Mouse (Mus musculus) midbrain, embryonic 12.5 days (tissue): Measurements from ENCODE around the gene Gm10282. TPM values are rescaled to one million over a fixed set of nuclear protein-coding genes. Genes with fewer than 3 reads are reported as not detected.

Experiments
- ATAC-seq: fragments of 200-750 bp; cut with Nextera tagmentation; 2 replicates; pipeline ENCODE4 v1.8.0; 2017; ENCODE audit warnings: low read depth, moderate TSS enrichment, moderate library complexity; ENCODE audit not compliant: low FRiP score
- H3K27ac ChIP-seq: fragments of 300-500 bp; sonication (generic); replicated peaks from 2 replicates; pipeline ENCODE4 v1.5.1; 2016; ENCODE audit warnings: mild to moderate bottlenecking
- H3K27me3 ChIP-seq: fragments of 300-500 bp; sonication (generic); 2 replicates; pipeline ENCODE4 v1.6.1; 2016; ENCODE audit warnings: mild to moderate bottlenecking
- H3K36me3 ChIP-seq: fragments of 300-500 bp; sonication (generic); 2 replicates; pipeline ENCODE4 v1.6.1; 2016
- H3K4me1 ChIP-seq: fragments of 300-500 bp; sonication (generic); 2 replicates; pipeline ENCODE4 v1.6.1; 2016
- H3K4me2 ChIP-seq: fragments of 300-500 bp; sonication (generic); replicated peaks from 2 replicates; pipeline ENCODE4 v1.6.1; 2016; ENCODE audit warnings: mild to moderate bottlenecking, moderate library complexity
- H3K4me3 ChIP-seq: fragments of 300-500 bp; sonication (generic); 2 replicates; pipeline ENCODE4 v1.5.1; 2016; ENCODE audit warnings: mild to moderate bottlenecking
- H3K9ac ChIP-seq: fragments of 300-500 bp; sonication (generic); replicated peaks from 2 replicates; pipeline ENCODE4 v1.6.1; 2016; ENCODE audit warnings: mild to moderate bottlenecking, moderate library complexity
- H3K9me3 ChIP-seq: fragments of 300-500 bp; sonication (generic); 2 replicates; pipeline ENCODE4 v1.6.1; 2016; ENCODE audit warnings: mild to moderate bottlenecking
- WGBS: fragments of 180-500 bp; shearing (Covaris S2); methylation state at CpG from one replicate; pipeline ENCODE4 v1.1.7; 2016; 5-methylcytosine and 5-hydroxymethylcytosine counted together
- polyA plus RNA-seq: library from polyadenylated mRNA; unstranded; fragments of >200 nt; fragmentation: Nextera tagmentation; extraction: Ambion mirVana; gene quantifications from 2 replicates; pipeline ENCODE4 v1.2.1, GENCODE M21; 2016

Gene Gm10282
- polyA plus RNA-seq: 25.7 and 32.3 TPM in 2 replicates

- no peak within 1 kb of the TSS for H3K4me3 ChIP-seq
- 80% methylated on average over 16 of the region's 16 CpGs for WGBS
- H3K4me2 ChIP-seq: no peak within 1 kb of the TSS
- no peak within 1 kb of the TSS for H3K27ac ChIP-seq
- H3K36me3 ChIP-seq: no peaks in the 10 kb centered on the region
- H3K4me1 ChIP-seq: 0 out of 2 replicates have a peak, but pooled peaks cover 4% of the 10 kb centered on the region
- no peak for ATAC-seq
- H3K9ac ChIP-seq: no peak within 1 kb of the TSS
- H3K9me3 ChIP-seq: no peaks in the 10 kb centered on the region
- no peaks in the 10 kb centered on the region for H3K27me3 ChIP-seq
Measured at GRCm38 (mm10) chr8:72305210-72305905, at the start of gene Gm10282. Gene Gm10282 (minus strand): TSS chr8:72305260.

DNA sequence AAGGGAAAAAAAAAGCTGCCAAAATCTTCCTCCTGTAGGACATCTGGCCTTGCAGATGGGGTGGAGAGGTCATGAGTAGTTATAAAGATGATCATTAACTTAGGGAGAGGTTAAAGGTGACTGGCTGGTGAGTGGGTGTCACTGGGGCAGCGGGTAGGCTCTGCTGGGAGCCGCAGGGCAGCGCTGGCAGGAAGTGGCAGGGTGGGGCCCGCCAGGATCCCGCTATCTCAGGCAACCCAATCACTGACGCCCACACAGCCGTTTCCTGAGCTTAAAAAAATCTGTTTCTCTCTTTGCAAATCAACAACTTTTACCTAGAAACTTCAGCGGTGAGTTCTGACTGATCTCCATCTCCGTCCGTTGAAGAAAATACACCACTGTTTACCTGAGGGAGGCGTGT, 49.2 kb upstream of the Gm10282 start:
- no peaks in the 10 kb centered on the region for H3K9me3 ChIP-seq
- no peak overlapping the region for H3K4me2 ChIP-seq
- H3K27me3 ChIP-seq: no peaks in the 10 kb centered on the region
- H3K9ac ChIP-seq: no peak overlapping the region
- H3K27ac ChIP-seq: no peak overlapping the region
- ATAC-seq: no peak
- 91% methylated on average over 11 of the region's 11 CpGs for WGBS
- no peak overlapping the region for H3K4me3 ChIP-seq
- no peaks in the 10 kb centered on the region for H3K4me1 ChIP-seq
- H3K36me3 ChIP-seq: peaks cover 79% of the 10 kb centered on the region

- peaks cover 73% of the 10 kb centered on the region for H3K36me3 ChIP-seq
- H3K9me3 ChIP-seq: no peaks in the 10 kb centered on the region
- H3K4me2 ChIP-seq: no peak overlapping the region
- H3K9ac ChIP-seq: no peak overlapping the region
- H3K27me3 ChIP-seq: no peaks in the 10 kb centered on the region
- H3K4me3 ChIP-seq: no peak overlapping the region
- H3K4me1 ChIP-seq: no peaks in the 10 kb centered on the region
- no peak overlapping the region for H3K27ac ChIP-seq
- ATAC-seq: no peak
- 93% methylated on average over 7 of the region's 7 CpGs for WGBS
Measured at GRCm38 (mm10) chr8:72353700-72354045, 48.6 kb upstream of the Gm10282 start.

- Histone ChIP-seq H3K4me3 (no peak overlapping the region), H3K27ac (no peak overlapping the region), H3K27me3 (no peaks in the 10 kb centered on the region), H3K9me3 (no peaks in the 10 kb centered on the region), H3K4me2 (no peak overlapping the region), H3K4me1 (no peaks in the 10 kb centered on the region), H3K36me3 (peaks cover 72% of the 10 kb centered on the region), H3K9ac (no peak overlapping the region)
- WGBS: 83% methylated on average over 8 of the region's 8 CpGs
- ATAC-seq: no peak
Measured at GRCm38 (mm10) chr8:72352951-72353699, 48.1 kb upstream of the Gm10282 start.

- no peak overlapping the region for H3K27ac ChIP-seq
- 89% methylated on average over 7 of the region's 7 CpGs for WGBS
- no peak overlapping the region for H3K4me3 ChIP-seq
- no peak overlapping the region for H3K9ac ChIP-seq
- no peak overlapping the region for H3K4me2 ChIP-seq
- H3K36me3 ChIP-seq: peaks cover 65% of the 10 kb centered on the region
- H3K4me1 ChIP-seq: no peaks in the 10 kb centered on the region
- ATAC-seq: no peak
- H3K27me3 ChIP-seq: no peaks in the 10 kb centered on the region
- H3K9me3 ChIP-seq: no peaks in the 10 kb centered on the region
Measured at GRCm38 (mm10) chr8:72351405-72352005, 46.4 kb upstream of the Gm10282 start.

DNA sequence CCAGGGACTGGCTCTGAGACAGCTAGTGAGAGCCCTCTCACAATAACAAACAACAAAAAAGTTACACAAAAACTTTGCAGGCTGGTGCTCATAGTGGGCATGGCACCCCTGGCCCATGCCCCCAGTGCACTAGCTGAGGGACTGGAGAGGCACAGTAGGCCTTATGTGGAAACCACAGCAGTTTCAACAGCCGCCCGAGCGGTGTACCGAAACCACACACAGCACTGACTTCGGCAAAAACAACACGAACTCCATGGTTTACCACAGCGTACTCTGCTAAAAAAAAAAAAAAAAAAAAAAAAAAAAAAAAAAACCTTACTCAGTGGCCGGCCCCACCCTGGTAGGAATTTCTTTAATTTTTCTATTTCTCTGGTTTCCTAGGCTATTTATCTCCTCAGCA, 45.7 kb upstream of the Gm10282 start:
- Histone ChIP-seq H3K9me3 (no peaks in the 10 kb centered on the region), H3K27me3 (no peaks in the 10 kb centered on the region), H3K4me2 (no peak overlapping the region), H3K36me3 (peaks cover 60% of the 10 kb centered on the region), H3K4me3 (no peak overlapping the region), H3K27ac (no peak overlapping the region), H3K4me1 (no peaks in the 10 kb centered on the region), H3K9ac (no peak overlapping the region)
- 90% methylated on average over 8 of the region's 8 CpGs for WGBS
- ATAC-seq: no peak

DNA sequence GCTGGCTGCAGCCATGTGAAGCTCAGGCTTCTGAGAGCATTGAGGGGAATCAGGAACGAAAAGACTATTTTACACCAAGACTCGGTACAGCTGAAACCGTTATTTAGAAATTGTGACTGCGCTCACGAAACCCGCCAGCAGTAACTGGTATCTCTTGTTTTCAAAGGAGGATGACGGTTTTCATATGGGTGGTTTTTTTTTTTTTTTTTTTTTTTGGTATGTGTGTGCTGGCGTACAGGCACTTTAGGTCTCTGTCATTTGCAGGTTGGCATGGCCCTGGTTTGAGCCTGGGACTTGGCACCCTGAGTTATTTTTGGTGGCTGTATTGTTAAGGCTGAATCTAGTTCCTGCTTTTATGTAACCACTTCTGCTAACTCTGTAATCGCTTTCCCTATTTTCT, 44.8 kb upstream of the Gm10282 start:
- H3K4me1 ChIP-seq: no peaks in the 10 kb centered on the region
- H3K9ac ChIP-seq: no peak overlapping the region
- H3K36me3 ChIP-seq: peaks cover 60% of the 10 kb centered on the region
- no peaks in the 10 kb centered on the region for H3K27me3 ChIP-seq
- no peak overlapping the region for H3K4me3 ChIP-seq
- H3K27ac ChIP-seq: no peak overlapping the region
- 95% methylated on average over 9 of the region's 9 CpGs for WGBS
- no peak for ATAC-seq
- no peaks in the 10 kb centered on the region for H3K9me3 ChIP-seq
- no peak overlapping the region for H3K4me2 ChIP-seq

- no peaks in the 10 kb centered on the region for H3K9me3 ChIP-seq
- no peak overlapping the region for H3K4me3 ChIP-seq
- peaks cover 59% of the 10 kb centered on the region for H3K36me3 ChIP-seq
- H3K4me1 ChIP-seq: no peaks in the 10 kb centered on the region
- H3K27me3 ChIP-seq: no peaks in the 10 kb centered on the region
- no peak overlapping the region for H3K27ac ChIP-seq
- H3K4me2 ChIP-seq: no peak overlapping the region
- 88% methylated on average over 1 of the region's 1 CpGs for WGBS
- ATAC-seq: no peak
- no peak overlapping the region for H3K9ac ChIP-seq
Measured at GRCm38 (mm10) chr8:72348956-72349355, 43.9 kb upstream of the Gm10282 start.

- Histone ChIP-seq H3K27ac (no peak overlapping the region), H3K4me2 (no peak overlapping the region), H3K27me3 (no peaks in the 10 kb centered on the region), H3K9ac (no peak overlapping the region), H3K9me3 (no peaks in the 10 kb centered on the region), H3K4me3 (no peak overlapping the region), H3K36me3 (peaks cover 52% of the 10 kb centered on the region), H3K4me1 (no peaks in the 10 kb centered on the region)
- WGBS: 96% methylated on average over 2 of the region's 2 CpGs
- ATAC-seq: no peak
Measured at GRCm38 (mm10) chr8:72348114-72348513, 43.1 kb upstream of the Gm10282 start.

DNA sequence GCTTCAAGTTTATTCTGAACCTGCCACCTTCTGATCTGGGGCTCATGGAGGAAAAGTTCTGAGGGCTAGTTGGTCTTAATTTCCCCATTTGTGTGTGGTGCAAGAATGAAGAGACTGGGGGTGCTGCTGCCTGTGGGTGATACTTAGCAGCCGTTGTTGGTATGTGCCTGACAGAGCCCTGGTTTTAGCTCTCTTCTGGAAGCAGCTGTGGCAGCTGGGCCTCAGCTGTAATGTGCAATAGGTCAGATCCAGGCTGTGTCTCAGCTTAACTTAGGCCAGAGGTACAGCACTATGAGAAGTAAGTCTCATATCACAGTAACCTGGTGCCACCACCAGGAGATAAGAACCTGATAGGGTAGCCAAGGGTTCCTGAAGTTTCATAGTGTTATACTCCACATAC, 42.5 kb upstream of the Gm10282 start:
- H3K4me3 ChIP-seq: no peak overlapping the region
- H3K27me3 ChIP-seq: no peaks in the 10 kb centered on the region
- H3K9me3 ChIP-seq: no peaks in the 10 kb centered on the region
- ATAC-seq: no peak
- H3K4me2 ChIP-seq: no peak overlapping the region
- H3K9ac ChIP-seq: no peak overlapping the region
- peaks cover 49% of the 10 kb centered on the region for H3K36me3 ChIP-seq
- H3K27ac ChIP-seq: no peak overlapping the region
- 80% methylated on average over 1 of the region's 1 CpGs for WGBS
- H3K4me1 ChIP-seq: no peaks in the 10 kb centered on the region

DNA sequence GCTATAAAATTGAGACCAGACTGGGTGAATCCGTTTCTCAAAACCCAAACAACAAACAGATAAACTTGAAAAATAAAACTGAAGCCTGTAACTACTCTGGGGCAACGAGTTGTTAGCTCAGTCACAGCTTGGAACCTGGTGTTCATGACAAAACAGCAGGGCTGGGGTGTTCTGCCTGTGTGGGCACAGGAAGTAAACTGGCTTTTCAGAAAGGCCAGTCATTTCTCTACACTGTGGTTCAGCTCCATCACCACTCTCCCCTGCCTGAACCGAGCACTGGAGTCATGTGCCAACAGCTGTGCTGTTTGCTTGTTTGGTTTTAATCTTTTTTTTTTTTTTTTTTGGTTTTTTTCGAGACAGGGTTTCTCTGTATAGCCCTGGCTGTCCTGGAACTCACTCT, 38.7 kb upstream of the Gm10282 start:
- Histone ChIP-seq H3K27me3 (no peaks in the 10 kb centered on the region), H3K27ac (no peak overlapping the region), H3K4me1 (no peaks in the 10 kb centered on the region), H3K9me3 (no peaks in the 10 kb centered on the region), H3K4me2 (no peak overlapping the region), H3K36me3 (peaks cover 71% of the 10 kb centered on the region), H3K4me3 (no peak overlapping the region), H3K9ac (no peak overlapping the region)
- WGBS: 92% methylated on average over 3 of the region's 4 CpGs
- ATAC-seq: no peak

DNA sequence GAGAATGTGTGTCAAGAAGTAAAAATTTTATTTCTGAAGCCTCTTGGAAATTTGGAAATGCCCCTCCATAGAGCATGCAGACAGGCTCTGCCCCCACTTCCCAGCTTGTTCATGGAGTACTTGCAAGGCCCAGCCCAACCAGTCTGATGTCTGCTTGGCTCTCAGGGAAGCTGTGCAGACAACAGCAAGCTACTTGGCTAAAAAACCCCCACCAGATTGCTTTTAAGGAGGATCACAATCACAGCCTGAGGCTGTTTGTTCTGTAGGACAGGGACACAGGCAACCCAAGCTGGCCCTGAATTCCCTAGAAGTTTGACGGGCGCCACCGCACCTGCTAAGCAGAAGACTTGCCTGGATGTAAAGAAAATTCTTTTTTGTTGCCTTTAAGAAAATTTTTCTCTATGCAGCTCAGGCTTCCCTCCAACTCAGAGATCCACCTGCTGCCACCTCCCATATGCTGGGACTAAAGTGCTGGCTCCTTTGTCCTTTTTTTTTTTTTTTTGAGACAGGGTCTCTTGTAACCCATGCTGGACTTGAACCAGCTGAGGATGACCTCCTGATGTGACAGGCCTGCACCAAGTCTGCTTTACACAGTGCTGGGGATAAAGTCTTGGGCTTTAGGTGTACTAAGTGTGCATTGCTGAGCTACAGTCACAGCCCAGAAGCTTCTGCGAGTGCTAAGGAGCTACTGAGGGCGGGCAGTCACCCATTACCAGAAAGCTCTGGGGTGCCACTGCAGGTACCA, 37.7 kb upstream of the Gm10282 start:
- WGBS: 91% methylated on average over 5 of the region's 5 CpGs
- H3K4me2 ChIP-seq: no peak overlapping the region
- peaks cover 72% of the 10 kb centered on the region for H3K36me3 ChIP-seq
- no peak overlapping the region for H3K4me3 ChIP-seq
- ATAC-seq: no peak
- no peak overlapping the region for H3K27ac ChIP-seq
- H3K9ac ChIP-seq: no peak overlapping the region
- H3K4me1 ChIP-seq: no peaks in the 10 kb centered on the region
- H3K27me3 ChIP-seq: no peaks in the 10 kb centered on the region
- H3K9me3 ChIP-seq: no peaks in the 10 kb centered on the region
